Mouse (Mus musculus) frontal cortex, postnatal 14 days (tissue): ENCODE measurements around the gene Mrpl37.

Experiments
- DNase-seq, 2 experiments: peaks; one replicate each; pipeline ENCODE4 v3.0.0; 2022; ENCODE audit warnings: low spot score in 2 of 2

Gene Mrpl37

GRCm38 (mm10) chr4:107067151-107067840, 628 bp upstream of the Mrpl37 start:
- no peak for DNase-seq

DNA sequence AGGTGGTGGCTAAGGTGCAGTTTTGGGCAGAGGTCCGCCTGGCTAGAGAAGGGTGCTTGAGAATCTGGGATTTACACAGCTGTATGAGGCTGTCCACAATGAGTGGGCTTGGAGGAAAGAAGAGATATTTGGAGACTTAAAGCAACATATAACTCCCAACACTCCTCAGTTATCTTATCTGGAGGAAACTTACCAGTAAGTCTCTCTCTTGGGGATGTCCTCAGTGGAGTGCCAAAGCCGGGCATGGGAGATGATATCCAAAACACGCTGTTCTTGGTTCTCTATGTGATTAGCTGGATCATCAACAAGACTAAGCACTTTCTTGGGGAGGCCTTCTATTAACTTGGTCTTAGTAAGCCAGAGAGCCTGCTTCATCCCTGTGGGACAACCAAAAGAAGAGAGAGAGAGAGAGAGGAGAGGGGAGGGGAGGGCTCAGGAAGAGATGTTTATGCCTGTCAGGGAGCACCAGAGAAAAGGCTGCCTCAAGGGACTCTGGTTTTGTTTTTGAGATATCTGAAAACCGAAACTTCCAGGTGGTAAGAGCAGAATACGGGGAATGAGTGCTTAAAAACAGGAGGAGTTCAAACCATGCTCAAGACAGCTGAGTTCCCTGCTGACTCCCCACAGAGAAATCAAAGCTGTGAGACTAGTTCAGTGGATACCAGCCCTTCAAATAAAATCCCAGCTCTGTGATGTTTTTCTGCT, 2.1 kb downstream of the Mrpl37 start:
- DNase-seq = no peak

GRCm38 (mm10) chr4:107063214-107063613, 3.5 kb downstream of the Mrpl37 start:
- DNase-seq = no peak

DNA sequence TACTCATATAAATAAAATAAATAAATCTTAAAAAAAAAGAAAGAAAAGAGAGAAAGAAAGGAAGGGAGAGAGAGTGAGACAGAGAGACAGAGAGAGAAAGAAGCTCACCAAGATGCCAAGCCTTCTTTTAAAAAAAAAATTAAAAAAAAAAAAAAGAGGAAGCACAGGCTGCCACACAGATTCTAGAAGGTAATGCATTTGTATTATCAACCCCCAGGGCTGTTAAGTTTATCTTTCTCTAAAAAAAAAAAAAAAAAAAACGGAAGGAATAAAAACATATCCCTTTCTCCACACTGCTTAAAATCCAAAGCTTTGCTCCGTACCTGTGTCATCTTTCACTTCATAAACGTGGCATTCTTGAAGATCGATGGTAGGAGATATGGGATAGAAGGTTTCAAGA, 5.1 kb downstream of the Mrpl37 start:
- no peak for DNase-seq

DNA sequence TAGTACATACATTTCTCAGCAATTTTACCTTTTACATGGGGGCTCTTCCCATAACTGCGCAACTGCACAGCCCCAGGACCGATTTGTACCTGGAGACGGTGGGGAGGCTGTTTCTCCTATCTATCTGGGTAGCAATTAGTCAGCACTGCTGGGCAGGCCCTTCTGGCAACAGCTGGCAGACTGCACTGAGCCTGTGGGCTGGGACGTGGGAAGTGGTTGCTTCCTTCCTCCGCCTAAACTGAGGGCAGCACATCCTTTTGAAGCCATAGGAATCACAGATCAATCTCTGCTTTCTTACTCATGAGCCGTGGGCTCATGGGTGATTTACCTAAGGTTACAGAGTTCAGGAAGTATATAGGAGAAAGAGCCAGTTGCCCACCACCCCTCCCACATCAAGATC, 7.9 kb downstream of the Mrpl37 start:
- DNase-seq = no peak

DNA sequence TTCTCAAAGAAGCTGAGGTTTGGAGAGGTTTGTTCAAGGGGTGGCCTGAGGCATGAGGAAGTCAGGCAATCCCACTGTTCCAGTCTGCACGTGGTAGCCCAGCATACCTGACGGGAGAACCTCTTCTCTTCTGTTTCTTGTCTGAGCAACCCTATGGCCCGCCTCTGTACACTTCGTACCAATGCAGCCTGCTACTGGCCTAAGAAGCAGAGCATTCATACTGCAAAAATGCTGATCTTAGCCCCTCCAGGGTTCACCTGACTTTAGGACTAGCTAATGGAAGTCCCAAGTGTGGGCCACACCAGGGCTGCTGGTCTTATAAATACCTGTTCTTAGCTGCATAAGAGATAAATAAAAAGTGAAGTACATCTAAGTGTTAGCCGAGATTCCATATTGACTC, 8.3 kb downstream of the Mrpl37 start:
- no peak for DNase-seq

- DNase-seq = no peak
Observed at GRCm38 (mm10) chr4:107056088-107056487, 10.6 kb downstream of the Mrpl37 start.

- DNase-seq = no peak
Observed at GRCm38 (mm10) chr4:107052962-107053553, 13.6 kb downstream of the Mrpl37 start.

GRCm38 (mm10) chr4:107051889-107052288, 14.8 kb downstream of the Mrpl37 start:
- DNase-seq = no peak

- peak in 1 of 2 experiments; percentile 35 for DNase-seq
Observed at GRCm38 (mm10) chr4:107048568-107049162, 18.0 kb downstream of the Mrpl37 start.

- DNase-seq = no peak
Observed at GRCm38 (mm10) chr4:107047806-107048205, 18.9 kb downstream of the Mrpl37 start.

GRCm38 (mm10) chr4:107045188-107045587, 21.5 kb downstream of the Mrpl37 start:
- no peak for DNase-seq

- DNase-seq = no peak
Observed at GRCm38 (mm10) chr4:107042304-107042703, 24.4 kb downstream of the Mrpl37 start.

GRCm38 (mm10) chr4:107039270-107039669, 27.4 kb downstream of the Mrpl37 start:
- DNase-seq = no peak

DNA sequence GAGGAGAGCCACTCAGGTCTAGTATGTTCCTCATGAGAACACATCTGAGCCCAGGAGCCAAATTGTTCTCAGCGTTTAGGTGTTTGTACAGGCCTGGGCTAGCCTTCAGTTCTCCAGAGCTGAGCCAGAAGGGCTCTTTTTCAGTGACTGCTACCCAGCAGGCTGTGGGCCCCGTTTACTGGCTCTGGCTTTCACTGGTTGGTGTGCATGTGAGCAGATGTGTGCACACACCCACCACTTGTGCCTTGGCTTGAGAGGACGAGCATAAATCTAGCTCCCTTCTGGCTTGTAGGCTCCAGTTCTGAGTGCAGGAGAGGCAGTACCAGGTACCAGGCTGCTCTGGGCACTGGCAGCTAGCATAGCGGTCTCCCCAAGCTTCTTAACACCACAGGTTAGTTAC, 28.4 kb downstream of the Mrpl37 start:
- DNase-seq = no peak

- DNase-seq = no peak
Observed at GRCm38 (mm10) chr4:107036985-107037384, 29.7 kb downstream of the Mrpl37 start.

DNA sequence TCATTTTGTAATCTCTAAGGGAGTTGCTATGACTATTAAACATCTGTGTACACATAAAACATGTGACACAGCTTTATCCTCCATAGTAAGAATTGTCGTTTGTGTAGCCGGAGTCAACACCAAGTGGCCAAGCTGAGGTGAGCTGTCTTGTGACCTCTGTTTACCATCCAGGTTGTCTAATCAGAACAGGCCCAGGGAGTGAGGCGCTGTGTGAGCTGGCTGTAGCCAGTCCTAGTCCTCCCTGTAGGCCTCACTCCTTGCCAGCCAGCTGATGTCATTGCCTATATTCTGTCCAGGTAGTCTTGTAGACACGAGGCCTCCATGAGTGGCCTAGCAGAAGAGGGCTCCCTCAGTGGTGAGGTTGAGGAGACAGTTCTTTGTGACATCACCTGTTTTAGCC, 31.0 kb downstream of the Mrpl37 start:
- no peak for DNase-seq

DNA sequence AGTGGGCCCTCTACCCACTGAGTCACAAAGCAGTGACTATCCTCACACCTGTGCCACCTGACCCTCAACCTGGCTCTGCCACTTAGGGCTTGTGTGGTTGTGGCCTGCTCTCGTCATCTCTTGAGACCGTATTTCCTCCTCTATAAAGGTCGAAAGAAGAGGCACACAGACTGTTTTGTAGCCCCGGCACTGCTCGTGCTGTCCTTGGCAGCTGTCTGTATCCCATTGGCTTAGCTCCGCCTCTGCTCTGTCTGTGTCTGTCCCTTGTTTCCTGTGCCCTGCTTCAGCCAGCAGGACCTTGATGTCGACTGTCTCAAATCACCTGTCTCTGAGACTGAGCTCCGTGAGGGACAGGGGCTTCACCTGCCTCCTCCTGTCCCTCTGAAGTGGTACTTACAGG, 40.2 kb downstream of the Mrpl37 start:
- no peak for DNase-seq

- no peak for DNase-seq
Observed at GRCm38 (mm10) chr4:107025369-107025768, 41.3 kb downstream of the Mrpl37 start.

GRCm38 (mm10) chr4:107024899-107025298, 41.8 kb downstream of the Mrpl37 start:
- DNase-seq = no peak

- no peak for DNase-seq
Observed at GRCm38 (mm10) chr4:107021464-107021863, 45.2 kb downstream of the Mrpl37 start.

DNA sequence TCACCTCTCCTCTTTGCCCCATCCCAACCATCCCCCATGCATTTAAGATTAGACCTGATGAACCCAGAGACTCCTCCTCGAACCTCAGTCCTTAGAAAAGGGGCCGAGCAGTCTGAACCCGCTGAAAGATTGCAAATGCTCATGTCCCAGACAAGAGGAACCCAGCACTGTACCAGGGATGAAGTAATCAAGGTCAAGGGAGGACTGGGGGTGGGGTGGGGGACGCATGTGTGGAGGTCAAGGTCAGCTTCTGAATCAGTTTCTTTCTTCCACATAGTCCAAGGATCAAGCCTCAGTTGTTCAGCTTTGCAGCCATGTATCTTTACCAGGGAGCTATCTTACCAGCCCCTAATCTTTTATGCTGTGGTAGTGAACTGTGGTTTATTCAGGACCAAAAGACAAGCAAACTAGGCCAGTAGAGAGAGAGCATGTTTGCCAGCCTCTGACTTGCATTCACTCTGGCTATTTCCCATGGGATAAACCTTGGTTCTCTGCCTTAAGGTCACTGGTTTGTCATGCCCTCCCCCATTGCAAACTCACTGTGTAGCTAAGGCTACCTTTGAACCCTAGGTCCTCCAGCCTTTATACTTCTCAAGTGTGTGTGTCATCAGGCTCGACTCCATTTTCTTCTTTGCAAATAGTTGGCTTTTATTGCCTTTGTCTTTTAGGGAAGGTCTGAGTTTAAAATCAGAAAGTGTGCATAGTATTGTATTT, 46.2 kb downstream of the Mrpl37 start:
- DNase-seq = no peak
